Mouse (Mus musculus) left cerebral cortex, adult 9 months (tissue): ENCODE data around the gene Nfic.
A peak's percentile ranks its signal among the peaks of the same experiment; 100 is the strongest.

Source experiments
- DNase-seq, 2 experiments: peaks; one replicate each; pipeline ENCODE4 v3.0.0; 2022; ENCODE audit warnings: low spot score in 2 of 2

Gene Nfic

GRCm38 (mm10) chr10:81387716-81388115, 67.7 kb downstream of the Nfic start:
- DNase-seq = no peak

- no peak for DNase-seq
Measured at GRCm38 (mm10) chr10:81385603-81386306, 69.7 kb downstream of the Nfic start.

GRCm38 (mm10) chr10:81384605-81384982, 70.8 kb downstream of the Nfic start:
- DNase-seq = no peak

- peak; percentile 98 to 99 for DNase-seq
Measured at GRCm38 (mm10) chr10:81383802-81384604, 71.4 kb downstream of the Nfic start, which contains the start of the genes Dohh and Gm48551. Dohh (plus strand) TSS chr10:81384428. Gm48551 (plus strand) TSS chr10:81384466.

- no peak for DNase-seq
Measured at GRCm38 (mm10) chr10:81382039-81382438, 73.4 kb downstream of the Nfic start.

- no peak for DNase-seq
Measured at GRCm38 (mm10) chr10:81379809-81380378, 75.5 kb downstream of the Nfic start.

GRCm38 (mm10) chr10:81379183-81379553, 76.3 kb downstream of the Nfic start:
- DNase-seq = no peak

GRCm38 (mm10) chr10:81378553-81379182, 76.8 kb downstream of the Nfic start:
- peak; percentile 99 to 100 for DNase-seq

- DNase-seq = no peak
Measured at GRCm38 (mm10) chr10:81377793-81378552, 77.5 kb downstream of the Nfic start, which contains the start of gene Fzr1. Fzr1 (minus strand) TSS chr10:81378516.

GRCm38 (mm10) chr10:81377362-81377664, 78.1 kb downstream of the Nfic start:
- DNase-seq = no peak

GRCm38 (mm10) chr10:81376561-81377361, 78.7 kb downstream of the Nfic start:
- no peak for DNase-seq

GRCm38 (mm10) chr10:81375322-81375721, 80.1 kb downstream of the Nfic start:
- DNase-seq = no peak

GRCm38 (mm10) chr10:81367207-81367495, 88.3 kb downstream of the Nfic start:
- no peak for DNase-seq

- DNase-seq = no peak
Measured at GRCm38 (mm10) chr10:81366477-81367206, 88.8 kb downstream of the Nfic start.

- no peak for DNase-seq
Measured at GRCm38 (mm10) chr10:81365672-81366476, 89.6 kb downstream of the Nfic start, which contains the start of gene 4930404N11Rik. 4930404N11Rik (minus strand) TSS chr10:81365816.

- peak in 1 of 2 experiments; percentile 70 for DNase-seq
Measured at GRCm38 (mm10) chr10:81365073-81365472, 90.4 kb downstream of the Nfic start.

GRCm38 (mm10) chr10:81364666-81365065, 90.8 kb downstream of the Nfic start:
- DNase-seq = no peak

- no peak for DNase-seq
Measured at GRCm38 (mm10) chr10:81363436-81364346, 91.7 kb downstream of the Nfic start.
